Mouse (Mus musculus) liver, embryonic 14.5 days (tissue): Measurements from ENCODE around the gene Nudt9.
"Not testable (repeated sequence)": the region's sequence is repeated elsewhere in the genome, so short reads cannot be mapped to it uniquely, and the experiment has no call there.

Experiments
- CTCF ChIP-seq: IDR thresholded peaks from 2 replicates; pipeline ENCODE4 v1.5.1; 2016; ENCODE audit warnings: antibody characterized with exemption, low read depth, control low read depth
- EP300 ChIP-seq: IDR thresholded peaks from 2 replicates; pipeline ENCODE4 v1.6.1; 2016; ENCODE audit warnings: antibody characterized with exemption, low read depth

- TF ChIP-seq CTCF, EP300: not testable (repeated sequence)
These were observed 21.9 kb upstream of the Nudt9 start for GRCm38 (mm10) chr5:104024193-104024592.
